Mouse (Mus musculus): Measurements from ENCODE around the gene Hsd17b11. TPM values are rescaled to one million over a fixed set of nuclear protein-coding genes. Genes with fewer than 3 reads are reported as not detected.

The Hsd17b11 gene
- total and polyA plus RNA-seq, 3 experiments = 8.7 to 16.0 TPM; not detected in 1

- Histone ChIP-seq H3K36me3 (ENCODE audit: control insufficient read depth in 1 of 2, insufficient read depth in 2 of 2, low read length in 2 of 2) (no peaks in the 10 kb centered on the region), H3K27me3 (ENCODE audit: control insufficient read depth in 1 of 2, insufficient read depth in 2 of 2, low read length in 2 of 2) (no peaks in the 10 kb centered on the region; a peak in 1 of 4 replicates), H3K4me1 (ENCODE audit: control insufficient read depth in 1 of 2, insufficient read depth in 2 of 2, low read length in 2 of 2) (no peaks in the 10 kb centered on the region), H3K9me3 (replicated peaks; ENCODE audit: insufficient read depth, low read length) (no peaks in the 10 kb centered on the region), H3K9ac (ENCODE audit: control insufficient read depth, low read depth, low read length, poor library complexity, severe bottlenecking) (no peak overlapping the region), H3K79me2 (ENCODE audit: control insufficient read depth, insufficient read depth, low read length, poor library complexity) (no peaks in the 10 kb centered on the region), H3K27ac (ENCODE audit: control insufficient read depth, low read depth, low read length) (no peak overlapping the region), H3K4me3 (ENCODE audit: control insufficient read depth in 1 of 2, insufficient read depth in 1 of 2, low read depth in 2 of 2, low read length in 2 of 2) (no peak overlapping the region)
- DNase-seq (ENCODE audit: low read depth, low spot score) = no peak
- no peak for TF ChIP-seq ZKSCAN1 (IDR thresholded peaks at IDR 0.05; ENCODE audit: low read depth, low read length)
- TF ChIP-seq GABPA (IDR thresholded peaks at IDR 0.05; ENCODE audit: low read depth, low read length) = no peak
- no peak for TF ChIP-seq SMC3 (IDR thresholded peaks at IDR 0.05; ENCODE audit: low read depth, low read length)
- TF ChIP-seq ELF1 (IDR thresholded peaks at IDR 0.05; ENCODE audit: low read depth, low read length) = no peak
- no peak for TF ChIP-seq CHD1 (IDR thresholded peaks at IDR 0.05; ENCODE audit: low read depth, low read length)
- TF ChIP-seq HCFC1 (IDR thresholded peaks at IDR 0.05; ENCODE audit: low read depth, low read length) = no peak
- TF ChIP-seq MEF2A (IDR thresholded peaks at IDR 0.05; ENCODE audit: extremely low read depth, insufficient replicate concordance, low read depth, low read length, poor library complexity, severe bottlenecking) = no peak
- TF ChIP-seq USF1 (IDR thresholded peaks at IDR 0.05; ENCODE audit: low read depth, low read length) = no peak
- TF ChIP-seq ETS1 (IDR thresholded peaks at IDR 0.05; ENCODE audit: low read depth, low read length) = no peak
- TF ChIP-seq SIN3A (IDR thresholded peaks at IDR 0.05; ENCODE audit: low read length) = no peak
- TF ChIP-seq CHD2 (IDR thresholded peaks at IDR 0.05; ENCODE audit: low read length) = no peak
- no peak for TF ChIP-seq GATA1 (IDR thresholded peaks at IDR 0.05; ENCODE audit: low read depth, low read length)
- TF ChIP-seq NELFE (IDR thresholded peaks at IDR 0.05; ENCODE audit: low read depth, low read length) = no peak
- no peak for TF ChIP-seq MAFK (IDR thresholded peaks at IDR 0.05; ENCODE audit: borderline replicate concordance, low read depth, low read length)
- TF ChIP-seq MYB (IDR thresholded peaks at IDR 0.05; ENCODE audit: low read depth, low read length) = no peak
- no peak for TF ChIP-seq RCOR1 (IDR thresholded peaks at IDR 0.05; ENCODE audit: low read depth, low read length)
- no peak for TF ChIP-seq NRF1 (IDR thresholded peaks at IDR 0.05; ENCODE audit: insufficient read depth, low read depth, low read length, poor library complexity, severe bottlenecking)
- no peak for TF ChIP-seq MAX (IDR thresholded peaks at IDR 0.05; ENCODE audit: low read length)
- TF ChIP-seq TAL1 (IDR thresholded peaks at IDR 0.05; ENCODE audit: low read length) = no peak
- no peak for TF ChIP-seq ZNF384 (IDR thresholded peaks at IDR 0.05; ENCODE audit: low read depth, low read length)
Observed at GRCm38 (mm10) chr5:103954638-103955037, 67.1 kb downstream of the Hsd17b11 start.
